Mouse (Mus musculus): Measurements from ENCODE around the gene Qk.

The Qk gene

DNA sequence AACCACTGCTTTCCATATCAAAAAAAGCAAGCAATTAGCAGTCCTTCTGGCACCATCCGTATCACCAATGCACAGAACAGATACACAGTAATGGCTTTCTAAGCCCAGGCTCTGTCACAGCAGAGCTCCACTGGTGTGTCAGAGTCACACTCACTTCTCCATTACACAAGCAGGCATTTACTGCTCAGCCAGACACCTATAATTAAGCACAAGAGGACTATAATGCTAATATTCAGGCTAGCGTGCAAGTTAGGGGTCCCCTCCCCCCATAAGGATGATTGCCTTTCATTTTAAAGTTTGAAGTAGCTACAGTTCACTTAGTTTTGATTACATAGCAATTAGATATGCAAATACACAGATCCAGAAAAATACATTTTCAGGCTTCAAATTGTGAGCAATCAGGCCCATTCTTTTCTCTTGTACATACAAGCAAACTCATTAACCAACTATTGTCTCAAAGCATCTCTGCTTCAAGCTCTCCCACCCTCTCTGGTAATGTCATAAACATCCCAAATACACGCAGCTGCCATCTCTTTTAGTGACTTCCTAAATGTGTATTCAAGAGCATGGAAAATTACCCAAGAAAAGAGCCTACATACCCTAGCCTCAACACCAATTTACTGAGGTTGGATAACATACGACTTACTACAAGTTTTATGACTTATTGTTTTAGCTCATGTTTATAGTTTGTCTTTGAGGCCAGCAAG, 68.2 kb downstream of the Qk start:
- no peak for DNase-seq (ENCODE audit: low read depth, low spot score)

DNA sequence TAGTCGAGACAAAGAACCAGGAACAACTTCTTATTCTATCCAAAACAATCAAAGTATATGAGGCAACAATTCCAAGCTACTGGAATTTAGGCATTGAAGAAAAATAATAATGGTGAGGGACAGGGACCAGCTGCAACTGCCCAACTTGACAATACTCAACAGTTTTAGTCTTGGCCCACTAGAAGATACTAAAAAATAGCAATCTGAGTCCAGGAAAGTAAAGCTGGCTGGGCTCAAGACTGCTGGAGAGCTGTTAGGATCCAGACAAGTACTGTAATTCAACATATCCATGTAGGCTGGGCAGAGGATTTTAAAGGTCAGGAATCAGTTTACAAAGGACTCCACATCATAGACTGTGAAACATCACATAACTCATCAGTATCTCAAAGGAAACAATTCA, 79.6 kb downstream of the Qk start:
- no peak for DNase-seq (ENCODE audit: low read depth, low spot score)

DNA sequence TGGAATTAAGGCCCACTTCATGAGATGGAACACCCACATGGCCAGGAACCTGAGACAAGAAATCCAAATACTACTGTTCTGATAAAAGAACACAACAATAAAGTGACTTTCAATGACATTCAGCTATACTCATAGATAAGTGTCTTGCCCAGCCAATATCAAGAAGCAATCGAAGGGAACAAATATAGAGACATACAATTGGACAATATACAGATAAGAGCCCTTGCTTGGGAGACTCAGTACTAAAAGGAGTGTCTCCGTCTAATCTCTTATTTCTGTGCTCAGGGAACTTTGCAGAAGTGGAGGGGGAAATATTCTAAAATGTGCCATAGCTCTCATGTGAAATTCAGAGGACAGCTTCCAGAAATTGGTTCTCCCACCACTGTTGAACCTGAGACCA, 83.1 kb downstream of the Qk start:
- DNase-seq (ENCODE audit: low read depth, low spot score), result no peak

DNA sequence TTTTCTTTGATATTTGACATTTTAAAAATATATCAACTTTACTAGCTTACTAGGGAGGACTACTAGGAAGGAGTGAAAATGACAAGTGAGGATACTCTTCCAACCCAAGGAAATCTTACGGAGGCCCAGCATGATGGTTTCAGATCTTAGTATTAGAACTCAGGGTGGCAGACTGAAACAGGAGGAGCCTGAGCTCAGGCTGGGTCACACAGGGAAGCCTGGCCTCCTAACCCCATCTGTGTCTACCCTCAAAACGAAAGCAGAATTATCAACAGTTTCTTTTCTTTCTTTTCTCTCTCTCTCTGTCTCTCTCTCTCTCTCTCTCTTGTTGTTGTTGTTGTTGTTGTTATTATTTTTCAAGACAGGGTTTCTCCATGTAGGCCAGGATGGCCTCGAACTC, 87.2 kb downstream of the Qk start:
- no peak for DNase-seq (ENCODE audit: low read depth, low spot score)

DNA sequence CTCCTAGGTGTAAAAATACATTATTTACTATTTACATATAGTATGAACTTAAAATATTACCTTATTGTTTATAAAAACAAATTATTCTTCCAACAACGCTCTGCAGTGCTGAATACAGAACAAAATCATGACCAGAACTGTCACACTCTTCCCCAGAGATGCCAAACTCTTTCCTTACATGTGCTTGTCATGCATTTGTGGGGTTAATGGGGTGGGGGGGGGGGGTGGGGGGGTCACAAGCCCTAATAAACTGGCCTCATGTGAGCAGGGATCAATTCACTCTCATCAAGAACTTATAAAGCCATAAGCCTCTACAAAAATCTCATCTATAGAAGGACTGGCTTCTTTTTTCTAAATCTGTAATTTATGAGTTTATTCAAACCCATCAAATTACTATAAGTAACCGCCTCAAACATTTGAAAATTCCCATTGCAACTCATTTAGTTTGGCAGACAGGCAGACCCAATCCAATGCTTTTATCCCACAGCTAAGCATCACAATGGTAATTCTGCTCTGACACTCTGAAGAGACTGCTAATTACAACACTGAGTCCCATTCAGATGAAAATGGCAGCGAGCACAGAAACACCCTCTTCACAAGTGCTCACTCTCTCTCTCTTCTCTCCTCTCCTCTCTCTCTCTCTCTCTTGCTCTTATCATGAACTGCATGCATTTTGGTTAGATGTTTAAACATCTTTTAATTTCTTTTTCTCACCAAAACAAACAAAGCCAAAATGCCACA, 91.7 kb downstream of the Qk start:
- no peak for DNase-seq (ENCODE audit: low read depth, low spot score)

DNA sequence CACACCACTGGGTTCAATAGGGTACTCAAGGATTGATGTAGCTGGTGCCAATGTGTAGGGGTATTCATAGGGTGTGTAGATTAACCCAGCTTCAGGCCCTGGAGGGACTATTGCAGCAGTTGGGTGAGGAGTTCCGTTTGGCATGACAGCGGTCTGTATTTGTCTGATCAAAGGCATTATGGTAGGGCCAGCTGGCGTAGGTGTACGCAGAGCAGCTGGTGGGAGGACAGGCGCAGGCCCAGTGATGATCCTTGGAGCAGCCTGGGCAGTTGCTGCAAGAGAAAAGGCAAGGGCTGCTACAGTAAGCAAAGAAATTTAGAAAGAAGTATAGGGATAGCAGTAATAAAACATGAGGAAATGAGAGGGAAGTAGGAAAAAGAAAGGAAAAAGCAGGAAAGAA, 103.5 kb downstream of the Qk start:
- DNase-seq (ENCODE audit: low read depth, low spot score), result no peak

DNA sequence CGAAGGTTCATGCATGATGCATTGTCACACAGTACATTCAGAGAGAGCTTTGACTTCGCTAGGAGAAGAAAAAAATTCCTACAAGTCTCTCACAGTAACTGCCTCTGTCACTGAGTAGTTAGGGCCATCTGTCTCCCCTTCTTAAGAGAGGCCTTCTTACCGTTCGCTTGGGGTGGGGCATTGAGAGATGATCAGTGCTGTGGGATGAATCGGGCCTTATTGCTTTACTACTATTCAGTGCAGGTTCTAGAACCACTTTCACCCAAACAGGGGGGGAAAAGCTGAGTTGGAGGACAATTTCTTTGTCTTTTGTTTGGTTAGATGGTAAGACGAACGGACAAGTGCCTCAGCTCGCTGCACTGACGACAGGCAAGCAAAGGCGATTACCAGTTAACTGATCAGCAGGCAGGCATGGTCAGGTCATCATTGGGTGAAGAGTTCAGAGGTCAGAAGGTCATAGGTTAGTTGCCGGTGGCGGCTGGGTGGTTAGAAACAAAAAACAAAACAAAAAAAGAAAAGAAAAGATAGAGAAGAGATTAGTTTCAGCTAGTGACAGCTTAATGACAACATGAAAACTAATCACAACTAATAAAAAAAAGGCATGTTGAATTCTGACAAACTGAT, 110.4 kb downstream of the Qk start:
- DNase-seq (ENCODE audit: low read depth, low spot score), result no peak

DNA sequence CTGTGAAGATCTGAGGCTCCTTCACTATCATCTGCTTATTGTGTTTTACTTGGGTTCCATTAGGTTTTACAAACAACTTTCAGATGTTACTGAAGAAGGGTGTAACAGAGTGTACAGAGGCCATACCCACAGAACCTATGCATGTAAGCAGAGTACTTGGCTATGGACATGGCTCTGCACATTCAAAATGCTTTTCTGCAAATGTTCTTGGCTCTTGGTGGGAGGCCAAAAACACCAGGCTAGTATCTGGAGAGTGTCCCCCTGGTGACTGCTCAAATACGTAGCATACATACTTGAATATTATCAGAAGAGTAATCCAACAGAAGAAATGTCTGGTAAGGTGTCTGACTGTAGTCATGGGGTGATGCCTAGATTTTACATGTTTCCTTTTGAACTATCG, 121.0 kb downstream of the Qk start:
- no peak for DNase-seq (ENCODE audit: low read depth, low spot score)

DNA sequence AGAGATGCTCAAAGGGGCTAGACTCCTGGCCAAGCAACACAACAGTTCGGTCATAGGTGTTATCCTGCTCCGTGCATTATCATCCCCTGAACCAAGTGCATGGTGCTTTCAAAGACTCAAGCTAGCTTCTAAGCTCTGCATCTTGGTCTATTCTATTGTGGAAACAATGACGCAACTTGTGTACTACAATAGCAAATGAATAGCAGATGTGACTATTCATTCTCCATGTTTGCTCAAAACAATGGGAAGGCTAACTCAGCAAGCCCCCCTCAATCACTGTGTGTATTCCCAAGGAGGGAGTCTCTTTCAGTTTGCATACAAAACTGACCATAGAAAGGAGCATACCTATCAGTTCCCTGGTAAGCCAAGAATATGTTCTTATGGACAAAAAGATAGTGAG, 121.4 kb downstream of the Qk start:
- DNase-seq (ENCODE audit: low read depth, low spot score), result no peak

DNA sequence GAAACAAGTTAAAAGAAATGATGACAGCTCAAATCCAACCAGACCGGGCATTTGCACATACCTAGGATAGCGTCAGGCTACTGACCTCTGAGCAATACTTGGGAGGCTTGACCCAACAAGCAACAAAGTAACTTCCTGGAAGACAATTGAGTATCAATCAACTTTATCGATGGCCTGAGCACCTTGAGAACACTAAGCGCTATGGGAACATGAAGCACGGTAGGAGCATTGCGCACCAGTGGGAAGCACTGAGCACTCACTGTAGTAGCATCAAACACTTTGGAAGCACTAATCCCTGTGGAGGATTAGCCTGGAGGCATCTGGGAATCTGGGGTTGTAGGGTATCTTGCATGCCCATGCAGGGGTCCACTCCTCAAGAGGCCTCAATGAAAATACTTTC, 124.0 kb downstream of the Qk start:
- no peak for DNase-seq (ENCODE audit: low read depth, low spot score)

DNA sequence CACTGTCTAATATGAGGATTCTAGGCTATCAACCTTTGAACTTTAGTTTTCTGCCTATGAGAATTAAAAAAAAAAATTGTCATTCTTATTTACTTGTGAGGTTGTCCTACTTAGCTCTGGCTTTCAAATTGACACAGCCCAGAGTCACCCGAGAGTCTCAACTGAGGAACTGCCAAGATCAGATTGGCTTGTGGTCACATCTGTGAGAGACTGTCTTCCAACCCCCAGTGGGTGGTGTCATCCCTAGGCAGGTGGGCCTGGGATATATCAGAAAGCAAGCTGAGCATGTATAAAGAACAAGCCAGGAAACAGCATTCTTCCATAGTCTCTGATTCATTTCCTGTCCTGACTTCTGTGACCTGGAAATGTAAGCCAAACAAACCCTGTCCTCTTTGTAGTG, 128.8 kb downstream of the Qk start:
- no peak for DNase-seq (ENCODE audit: low read depth, low spot score)

DNA sequence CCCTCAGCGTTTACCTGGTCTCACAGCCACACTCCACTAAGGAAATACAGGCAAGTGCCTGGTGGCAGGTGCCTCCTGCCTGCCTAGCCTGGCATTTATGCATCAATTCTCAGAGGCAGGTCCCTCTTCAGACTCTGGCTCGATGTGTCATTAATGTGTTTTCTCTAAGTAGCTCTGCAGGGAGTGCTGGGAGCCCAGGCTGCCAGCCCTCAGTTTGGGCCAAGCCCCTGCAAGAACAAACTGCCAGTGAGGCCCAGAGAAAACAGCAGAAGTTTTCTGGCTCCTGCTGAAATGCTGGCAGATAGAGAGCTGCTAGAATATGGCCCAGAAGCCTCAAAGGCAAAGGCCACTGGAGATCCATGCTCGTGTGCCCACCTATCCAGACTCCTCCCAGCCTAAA, 131.2 kb downstream of the Qk start:
- DNase-seq (ENCODE audit: low read depth, low spot score), result no peak

DNA sequence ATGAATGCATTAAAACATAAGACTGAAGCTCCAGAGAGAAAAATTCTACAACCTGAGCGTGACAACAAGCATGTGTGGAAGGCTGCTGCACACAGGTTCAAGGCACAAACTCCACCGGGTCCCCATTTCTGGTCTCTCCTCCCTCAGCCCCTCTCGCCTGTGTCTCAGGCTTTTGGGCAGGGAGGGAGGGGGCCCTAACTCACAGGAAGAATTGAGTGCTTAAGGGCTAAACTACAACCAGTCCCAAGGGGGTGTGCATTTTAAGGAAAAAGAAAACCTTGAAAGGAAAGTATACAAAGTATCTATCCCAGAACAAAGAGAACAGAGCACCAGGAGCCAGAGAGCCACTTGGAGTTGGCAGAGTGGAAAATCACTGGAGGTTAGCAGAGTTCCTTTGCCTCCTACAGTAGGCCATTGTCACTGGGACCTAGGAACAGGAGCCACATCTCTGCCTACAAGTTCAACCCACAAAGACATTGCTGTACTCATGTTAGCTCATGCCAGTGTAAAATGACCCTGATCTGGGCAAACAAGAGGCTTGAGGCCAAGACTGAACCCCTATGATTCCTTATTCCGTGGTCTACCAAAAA, 132.1 kb downstream of the Qk start:
- no peak for DNase-seq (ENCODE audit: low read depth, low spot score)

DNA sequence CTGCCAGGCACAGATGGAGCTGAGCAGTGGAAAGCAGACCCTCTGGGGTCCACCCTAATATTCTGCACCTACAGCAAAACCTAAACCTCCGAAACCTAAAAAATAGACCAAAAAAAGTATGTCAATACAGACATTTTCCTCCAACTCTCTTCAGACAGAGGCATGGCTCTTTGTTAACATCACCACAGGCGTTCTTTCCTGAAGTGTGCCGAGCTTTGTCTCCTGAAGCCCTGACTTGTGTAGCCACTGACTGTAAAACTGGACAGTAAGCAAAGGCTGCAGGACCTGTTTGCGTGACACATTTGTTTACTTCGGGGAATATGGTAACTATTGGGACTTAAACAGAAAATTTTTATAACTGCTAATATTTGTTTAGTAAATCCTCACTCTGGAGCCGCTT, 137.9 kb downstream of the Qk start:
- no peak for DNase-seq (ENCODE audit: low read depth, low spot score)

DNA sequence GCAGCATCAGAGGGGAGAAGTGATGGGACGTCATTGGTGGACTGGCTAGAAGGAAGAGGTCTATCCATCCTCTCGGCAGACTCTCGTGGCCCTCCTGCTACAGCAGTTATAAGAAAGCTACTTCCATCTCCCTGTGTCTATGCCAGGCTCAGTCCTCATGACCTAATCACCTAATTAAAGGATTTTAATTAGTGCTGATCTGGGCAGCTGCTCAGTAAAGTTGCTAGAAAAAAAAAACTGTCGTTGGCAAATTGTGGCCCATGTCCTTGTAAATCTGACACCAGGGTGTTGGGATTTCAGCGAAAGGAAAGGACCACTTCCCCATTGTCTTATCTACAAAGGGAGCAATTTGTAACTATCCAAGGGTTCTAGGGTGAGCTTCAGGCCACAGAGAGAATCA, 142.6 kb downstream of the Qk start:
- no peak for DNase-seq (ENCODE audit: low read depth, low spot score)

DNA sequence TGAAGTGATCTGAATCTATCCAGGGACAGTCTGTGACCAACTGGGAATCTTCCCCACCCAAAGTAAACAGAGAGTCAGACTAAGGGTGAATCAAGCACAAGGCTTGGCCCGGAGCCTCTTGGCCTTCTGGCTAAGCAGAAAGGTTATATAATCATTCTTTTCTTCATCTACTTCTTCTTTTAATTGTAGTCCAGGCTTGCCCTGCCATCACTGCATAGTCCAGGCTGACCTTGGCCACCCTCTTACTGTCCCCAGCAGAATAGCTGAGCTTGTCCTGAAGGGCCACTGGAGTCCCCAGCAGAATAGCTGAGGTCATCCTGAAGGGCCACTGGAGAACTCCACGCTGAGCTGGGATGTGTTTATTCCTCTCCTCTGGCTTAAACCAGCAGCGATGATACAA, 158.4 kb downstream of the Qk start:
- DNase-seq (ENCODE audit: low read depth, low spot score), result no peak

DNA sequence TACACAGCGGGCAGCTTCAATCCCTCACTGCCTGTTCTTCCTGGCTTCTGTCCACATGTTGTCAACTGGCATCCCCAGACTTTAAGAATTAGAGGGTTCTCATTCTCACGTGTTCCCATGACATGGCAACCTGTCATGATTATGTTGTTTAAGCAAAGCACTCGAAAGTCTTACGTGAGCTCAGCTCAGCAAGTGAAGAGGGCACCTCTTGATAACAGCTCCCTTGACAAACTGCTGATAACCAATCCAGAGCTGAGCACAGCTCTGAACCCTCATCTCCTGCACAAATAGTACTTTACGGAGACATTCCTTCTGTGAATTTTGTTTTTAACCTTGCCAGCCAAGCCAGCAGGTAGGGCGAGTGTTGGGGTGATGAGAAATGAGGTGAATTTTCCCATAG, 159.2 kb downstream of the Qk start:
- no peak for DNase-seq (ENCODE audit: low read depth, low spot score)

DNA sequence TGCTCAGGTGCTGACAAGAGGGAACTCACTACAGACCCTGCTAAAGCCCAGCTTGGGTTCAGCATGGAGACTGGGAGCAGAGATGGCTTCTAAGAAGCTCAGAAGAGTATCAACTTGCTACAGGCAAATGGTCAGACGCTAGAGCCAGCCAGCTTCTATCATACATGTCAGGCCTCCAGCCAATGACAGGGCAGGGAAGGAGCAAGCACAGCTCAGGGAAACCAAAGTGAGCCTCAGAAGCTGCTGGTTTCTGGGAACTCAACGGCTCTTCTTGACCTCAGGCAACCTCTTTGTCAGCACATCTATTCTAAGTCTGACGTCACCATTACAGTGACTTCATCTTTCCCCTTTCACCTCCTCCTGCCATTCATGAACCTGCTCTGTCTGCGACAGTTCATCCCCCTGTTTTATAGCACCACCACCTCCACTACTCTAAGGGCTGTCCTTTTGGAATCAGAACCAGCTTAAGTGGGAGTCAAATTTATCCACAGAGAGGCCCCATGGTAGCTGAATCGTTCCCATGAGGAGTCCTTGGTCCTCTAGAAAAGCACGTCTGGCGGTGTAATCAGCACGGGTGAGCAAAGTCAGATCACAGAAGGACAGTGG, 166.7 kb downstream of the Qk start:
- no peak for DNase-seq (ENCODE audit: low read depth, low spot score)

Measured in embryo, embryonic 11.5 days (tissue).